Mouse (Mus musculus) heart, adult 8-10 months (tissue): ENCODE measurements at regions not wholly inside any gene's neighbourhood (a gene's known extent, or its start where the extent isn't known, plus 50 kb on each side); places are given as distances from the start of the nearest gene placed in this dataset.

ENCODE experiments used
- DNase-seq: peaks from one replicate; pipeline ENCODE4 v3.0.0; 2022; ENCODE audit warnings: low spot score

- DNase-seq = no peak
These were observed 324.3 kb downstream of the Qk start for GRCm38 (mm10) chr17:9995321-9995720.

- DNase-seq = no peak
These were observed 321.2 kb upstream of the Pabpc6 start for GRCm38 (mm10) chr17:9990744-9991143.

- DNase-seq = no peak
These were observed 311.8 kb upstream of the Pabpc6 start for GRCm38 (mm10) chr17:9981273-9981672.

- DNase-seq = no peak
These were observed 307.4 kb upstream of the Pabpc6 start for GRCm38 (mm10) chr17:9976866-9977421.

- DNase-seq = peak; percentile 21
These were observed 306.5 kb upstream of the Pabpc6 start for GRCm38 (mm10) chr17:9975995-9976394.

GRCm38 (mm10) chr17:9975153-9975552, 305.6 kb upstream of the Pabpc6 start:
- DNase-seq = no peak

- no peak for DNase-seq
These were observed 298.5 kb upstream of the Pabpc6 start for GRCm38 (mm10) chr17:9967988-9968387.

- peak; percentile 25 for DNase-seq
These were observed 293.4 kb upstream of the Pabpc6 start for GRCm38 (mm10) chr17:9962893-9963436.

GRCm38 (mm10) chr17:9948985-9949667, 279.6 kb upstream of the Pabpc6 start:
- peak; percentile 25 for DNase-seq

- DNase-seq = no peak
These were observed 278.1 kb upstream of the Pabpc6 start for GRCm38 (mm10) chr17:9947609-9948008.

GRCm38 (mm10) chr17:9944513-9944912, 275.0 kb upstream of the Pabpc6 start:
- DNase-seq = no peak

- DNase-seq = no peak
These were observed 272.7 kb upstream of the Pabpc6 start for GRCm38 (mm10) chr17:9942171-9942570.

- DNase-seq = no peak
These were observed 270.1 kb upstream of the Pabpc6 start for GRCm38 (mm10) chr17:9939576-9939975.

GRCm38 (mm10) chr17:9938426-9938825, 268.9 kb upstream of the Pabpc6 start:
- DNase-seq = no peak

GRCm38 (mm10) chr17:9937211-9937610, 267.7 kb upstream of the Pabpc6 start:
- DNase-seq = no peak

- DNase-seq = no peak
These were observed 262.7 kb upstream of the Pabpc6 start for GRCm38 (mm10) chr17:9932186-9932585.

- DNase-seq = no peak
These were observed 262.0 kb upstream of the Pabpc6 start for GRCm38 (mm10) chr17:9931526-9931925.

- no peak for DNase-seq
These were observed 260.1 kb upstream of the Pabpc6 start for GRCm38 (mm10) chr17:9929448-9930088.

GRCm38 (mm10) chr17:9927724-9928123, 258.2 kb upstream of the Pabpc6 start:
- DNase-seq = no peak

- DNase-seq = no peak
These were observed 256.8 kb upstream of the Pabpc6 start for GRCm38 (mm10) chr17:9926308-9926707.

- peak; percentile 33 for DNase-seq
These were observed 251.8 kb upstream of the Pabpc6 start for GRCm38 (mm10) chr17:9921326-9921725.

GRCm38 (mm10) chr17:9917031-9917430, 247.5 kb upstream of the Pabpc6 start:
- no peak for DNase-seq

- DNase-seq = no peak
These were observed 241.3 kb upstream of the Pabpc6 start for GRCm38 (mm10) chr17:9910856-9911255.
